Mouse (Mus musculus) spleen, postnatal 4 days (tissue): ENCODE measurements around the gene Kctd17.
A peak's percentile ranks its signal among the peaks of the same experiment; 100 is the strongest.

Source experiments
- DNase-seq, 2 experiments: peaks; one replicate each; pipeline ENCODE4 v3.0.0; 2022; ENCODE audit warnings: low spot score in 2 of 2

The Kctd17 gene

DNA sequence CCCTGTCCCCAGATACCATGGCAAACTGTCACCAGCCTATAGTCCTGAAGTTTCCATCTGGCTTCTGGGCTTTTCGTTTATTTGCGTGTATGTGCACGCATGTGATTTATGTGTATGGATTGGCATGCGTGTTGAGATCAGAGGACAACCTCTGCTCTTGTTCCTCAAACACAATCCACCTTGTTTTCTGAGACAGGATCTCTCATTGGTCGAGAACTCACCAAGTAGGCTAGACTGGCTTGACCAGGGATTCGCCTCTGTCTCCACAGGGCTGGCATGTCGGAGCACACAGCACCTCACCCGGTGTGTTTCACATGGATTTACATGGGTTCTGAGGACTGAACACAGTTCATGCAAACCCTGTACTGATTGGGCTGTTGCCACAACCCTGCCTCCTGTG, 14.2 kb upstream of the Kctd17 start:
- DNase-seq, result no peak

- no peak for DNase-seq
Observed at GRCm38 (mm10) chr15:78416937-78417336, 11.4 kb upstream of the Kctd17 start.

DNA sequence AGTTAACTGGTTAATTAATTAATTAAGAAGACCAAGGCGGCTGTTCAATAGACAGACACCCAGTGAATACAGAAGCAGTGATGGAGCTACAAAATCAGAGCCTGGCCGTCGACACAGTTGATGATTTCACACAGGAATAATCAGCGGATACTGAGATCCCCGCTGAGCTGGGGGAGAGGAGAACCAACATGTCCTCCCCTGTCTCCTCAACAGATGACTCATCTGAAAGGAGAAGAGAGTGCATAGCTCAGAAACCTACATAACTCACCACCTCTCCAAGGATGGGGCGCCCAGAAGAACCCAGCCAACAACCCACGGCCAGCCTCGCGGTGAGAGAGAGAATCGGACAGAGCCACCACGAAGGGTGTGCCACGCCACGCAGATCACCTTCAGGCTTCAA, 8.0 kb upstream of the Kctd17 start:
- DNase-seq, result no peak

DNA sequence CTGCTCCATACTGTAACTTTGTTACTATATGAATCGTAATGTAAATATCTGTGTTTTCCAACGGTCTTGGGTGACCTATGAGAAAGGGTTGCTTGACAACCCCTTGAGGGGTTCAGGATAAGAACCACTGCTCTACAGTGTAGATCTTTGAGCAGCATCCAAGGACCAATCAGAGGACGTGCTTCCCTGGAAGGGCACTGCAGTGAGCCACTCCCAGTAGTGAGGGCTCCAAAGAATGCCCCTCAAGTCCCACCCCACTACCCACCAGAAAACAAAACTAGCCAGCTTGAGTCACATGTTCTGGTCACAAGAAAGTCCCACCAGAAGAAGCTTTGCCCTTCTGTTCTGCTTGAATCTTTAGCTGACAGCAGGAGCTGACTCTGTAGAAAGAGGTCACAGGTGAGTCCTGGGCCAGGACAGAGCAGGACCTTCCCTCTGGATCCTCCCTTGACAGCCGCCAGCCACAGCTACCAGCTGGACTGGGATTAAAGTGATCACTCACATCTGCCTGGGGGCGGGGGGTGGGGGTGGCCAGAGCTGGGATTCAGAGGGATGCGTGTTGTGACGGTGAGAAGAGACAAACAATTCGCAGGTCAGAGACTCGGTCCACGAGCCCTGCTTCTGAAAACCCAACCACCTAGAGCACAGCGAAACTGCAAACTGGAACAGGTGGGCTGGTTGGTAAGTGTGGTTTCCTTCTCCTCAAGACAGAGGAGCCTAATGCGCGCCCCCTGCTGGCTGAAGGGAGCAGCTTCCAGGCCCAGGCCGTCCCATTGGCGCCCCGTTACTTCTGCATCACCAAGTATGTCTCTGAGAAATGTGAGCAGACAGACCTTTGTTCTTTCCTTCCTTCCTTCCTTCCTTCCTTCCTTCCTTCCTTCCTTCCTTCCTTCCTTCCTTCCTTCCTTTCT, 6.1 kb upstream of the Kctd17 start:
- peak; percentile 87 to 96 for DNase-seq

GRCm38 (mm10) chr15:78424507-78424906, 3.9 kb upstream of the Kctd17 start:
- no peak for DNase-seq

- no peak for DNase-seq
Observed at GRCm38 (mm10) chr15:78425230-78425629, 3.1 kb upstream of the Kctd17 start.

- DNase-seq, result no peak
Observed at GRCm38 (mm10) chr15:78429139-78429459, 735 bp downstream of the Kctd17 start.

DNA sequence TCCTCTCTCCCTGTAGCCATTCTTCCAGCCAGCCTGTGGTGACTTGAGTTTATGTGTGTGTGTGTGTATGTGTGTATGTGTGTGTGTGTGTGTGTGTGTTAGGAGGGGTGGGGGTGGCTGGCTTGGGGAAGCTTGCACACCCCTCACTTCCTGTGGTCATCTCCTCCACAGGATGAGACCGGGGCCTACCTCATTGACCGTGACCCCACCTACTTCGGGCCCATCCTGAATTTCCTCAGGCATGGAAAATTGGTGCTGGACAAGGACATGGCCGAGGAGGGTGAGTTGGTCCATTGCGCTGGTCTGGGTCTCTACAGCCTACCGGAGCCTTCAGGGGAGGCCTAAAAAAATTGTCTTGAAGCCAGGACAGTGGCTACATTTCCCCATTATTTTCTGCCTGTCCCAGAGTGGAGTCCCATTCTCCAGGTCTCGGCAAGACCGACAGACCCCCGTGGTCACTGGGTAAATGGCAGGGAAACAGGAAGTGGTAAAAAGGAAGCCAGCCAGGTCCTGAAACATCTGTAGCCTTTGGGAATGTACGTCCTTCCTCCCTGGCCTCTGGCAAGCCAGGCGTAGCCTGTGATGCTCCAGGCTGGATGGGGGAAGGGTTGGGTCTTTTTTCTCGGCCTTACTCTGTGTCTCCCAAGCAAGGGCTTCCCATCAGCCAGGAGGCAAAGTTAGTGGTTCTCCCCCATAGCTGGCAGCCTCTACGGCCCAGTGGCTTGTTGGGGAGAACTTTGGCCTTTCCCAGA, 1.7 kb downstream of the Kctd17 start:
- no peak for DNase-seq

DNA sequence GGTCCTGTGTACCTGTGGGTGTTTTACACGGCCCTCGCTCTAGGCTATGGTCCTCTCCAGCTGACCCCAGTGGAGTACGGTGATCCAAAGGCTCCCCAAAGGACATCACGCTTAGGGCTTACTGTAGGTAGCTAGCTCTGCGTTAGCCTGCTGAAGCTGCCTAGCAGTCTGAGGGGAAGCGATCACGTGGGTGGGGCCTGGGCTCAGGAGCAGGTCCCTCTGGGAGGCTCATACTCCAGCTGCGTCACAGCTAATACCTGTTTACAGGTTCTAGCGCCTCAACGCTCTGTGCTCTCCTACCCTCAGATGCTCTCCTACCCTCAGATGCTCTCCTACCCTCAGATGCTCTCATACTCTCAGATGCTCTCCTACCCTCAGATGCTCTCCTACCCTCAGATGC, 2.5 kb downstream of the Kctd17 start:
- DNase-seq, result no peak

GRCm38 (mm10) chr15:78431541-78432121, 3.3 kb downstream of the Kctd17 start:
- DNase-seq, result no peak

- no peak for DNase-seq
Observed at GRCm38 (mm10) chr15:78434896-78435520, 6.6 kb downstream of the Kctd17 start.

DNA sequence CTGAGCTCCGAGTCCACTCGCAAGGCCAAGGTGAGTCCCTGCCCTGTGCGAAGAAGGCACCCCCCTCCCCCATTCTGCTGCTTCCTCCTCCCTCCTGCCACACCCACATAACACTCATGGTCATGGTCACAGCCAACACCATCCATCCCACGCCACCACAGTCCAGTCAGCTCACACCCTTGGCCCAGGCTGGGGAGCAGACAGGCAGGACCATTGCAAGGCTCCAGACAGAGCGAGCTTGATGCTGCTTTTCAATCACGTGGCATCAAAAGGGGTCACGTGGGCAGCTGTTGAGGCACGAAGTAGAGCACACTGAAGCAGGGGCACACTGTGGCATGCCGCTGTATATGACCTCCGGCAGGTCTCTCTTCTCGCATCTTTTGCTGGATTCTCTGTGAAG, 7.3 kb downstream of the Kctd17 start:
- no peak for DNase-seq

GRCm38 (mm10) chr15:78436380-78437192, 8.2 kb downstream of the Kctd17 start:
- DNase-seq, result peak in 1 of 2 experiments; percentile 50

DNA sequence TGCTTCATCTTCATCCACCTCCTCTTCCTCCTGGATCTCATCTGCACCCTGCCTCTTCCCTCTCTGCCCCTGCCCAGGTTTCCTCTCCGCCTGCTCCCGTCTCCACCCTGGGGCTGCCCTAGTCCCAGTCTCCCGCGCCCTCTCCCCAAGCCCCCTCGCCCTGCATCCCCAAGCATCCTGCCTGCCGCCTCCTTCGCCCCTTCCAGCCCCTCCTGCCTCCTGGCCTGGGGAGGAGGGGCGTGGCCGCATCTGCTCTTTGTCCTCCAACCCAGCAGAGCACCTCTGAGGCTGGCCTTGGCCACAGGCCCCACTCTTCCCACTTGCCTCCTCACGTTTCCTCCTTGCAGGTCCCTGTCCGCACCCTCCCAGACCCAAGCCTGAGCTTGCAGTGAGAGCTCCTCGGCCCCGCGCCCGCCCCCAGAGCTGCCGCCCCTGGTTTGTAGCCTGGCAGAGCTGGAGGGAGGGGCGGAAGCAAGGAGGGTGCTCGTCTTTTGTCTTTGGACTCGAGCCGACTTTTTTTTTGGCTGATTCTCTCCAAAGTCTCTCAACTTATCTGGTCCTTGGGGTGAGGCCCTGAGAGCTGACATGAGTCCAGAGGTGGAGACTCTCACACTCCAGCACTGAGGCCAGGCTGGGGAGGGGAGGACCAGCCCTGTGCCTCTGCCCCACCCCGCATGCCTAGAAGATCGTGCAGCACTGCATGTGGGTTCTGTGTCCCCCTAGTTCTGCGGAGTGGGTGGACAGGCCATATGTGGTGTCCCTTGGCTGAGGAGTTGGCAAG, 9.1 kb downstream of the Kctd17 start:
- no peak for DNase-seq

- no peak for DNase-seq
Observed at GRCm38 (mm10) chr15:78438018-78438394, 9.6 kb downstream of the Kctd17 start.

- no peak for DNase-seq
Observed at GRCm38 (mm10) chr15:78438505-78438904, 10.1 kb downstream of the Kctd17 start.

DNA sequence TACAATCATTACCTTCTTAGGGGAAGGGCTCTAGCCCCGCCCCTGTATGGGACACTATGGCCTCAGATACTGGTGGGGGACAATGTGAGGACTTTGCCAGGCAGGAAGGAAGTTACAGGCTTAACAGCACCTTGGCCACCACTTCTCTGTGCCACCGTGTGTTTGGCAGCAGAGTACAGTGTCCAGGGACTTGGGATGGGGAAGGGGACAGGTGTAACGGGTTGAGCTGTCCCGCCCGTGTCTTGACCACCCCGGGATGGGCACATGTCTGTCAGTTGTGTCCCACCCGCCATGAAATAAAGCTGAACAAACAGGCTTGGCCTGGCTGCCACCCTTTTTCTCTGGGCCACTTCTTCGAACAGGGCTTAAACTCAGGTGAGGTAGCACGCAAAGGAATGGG, 10.6 kb downstream of the Kctd17 start:
- DNase-seq, result no peak

GRCm38 (mm10) chr15:78442231-78442630, 13.9 kb downstream of the Kctd17 start:
- no peak for DNase-seq

DNA sequence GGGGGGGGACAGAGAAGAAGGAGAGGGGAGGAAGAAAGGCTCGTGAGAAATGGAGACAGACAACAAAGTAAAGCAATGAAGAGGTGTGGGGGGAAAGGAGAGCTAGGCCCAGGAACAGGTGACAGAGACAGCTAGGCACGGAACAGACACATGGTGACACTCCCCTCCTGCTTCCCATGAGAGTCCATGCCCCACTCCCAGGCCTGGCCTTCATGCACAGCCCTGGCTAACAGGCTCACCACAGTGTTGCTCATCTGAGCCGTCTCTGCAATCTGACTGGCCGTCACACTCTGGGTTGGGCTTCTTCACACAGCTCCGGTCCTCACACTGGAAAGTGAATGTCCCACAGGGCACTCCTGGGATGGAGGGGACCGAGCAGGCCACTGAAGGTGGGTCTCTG, 15.5 kb downstream of the Kctd17 start:
- no peak for DNase-seq

DNA sequence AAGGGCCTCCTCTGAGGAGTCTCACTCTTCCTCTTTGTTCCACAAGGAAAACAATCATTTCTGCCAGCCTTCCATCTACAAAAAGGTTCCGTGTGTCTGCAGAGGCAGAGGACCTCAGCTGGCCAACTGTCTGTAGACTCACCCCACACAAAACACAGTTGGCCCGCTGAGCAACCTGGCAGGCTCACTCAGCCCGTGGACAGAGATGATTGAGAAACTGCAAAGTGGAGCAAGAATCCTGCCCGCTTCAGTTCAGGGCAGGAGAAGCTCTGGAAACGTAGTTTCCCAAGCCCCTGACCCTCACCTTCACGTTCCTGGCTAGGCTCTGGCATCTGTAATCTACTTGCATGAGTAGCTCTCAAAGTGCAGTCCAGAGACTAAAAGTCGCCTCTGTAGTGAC, 18.8 kb downstream of the Kctd17 start:
- no peak for DNase-seq
